Mouse (Mus musculus) brain, embryonic 14.5 days (tissue): ENCODE measurements at regions not wholly inside any gene's neighbourhood (a gene's known extent, or its start where the extent isn't known, plus 50 kb on each side); places are given as distances from the start of the nearest gene placed in this dataset.

Experiments used
- DNase-seq: peaks from one replicate; pipeline ENCODE4 v3.0.0-alpha.2; 2011; ENCODE audit warnings: low read depth
- CTCF ChIP-seq: fragments of 200-500 bp; IDR thresholded peaks from 2 replicates; pipeline ENCODE4 v1.5.1; 2012; ENCODE audit warnings: inconsistent platforms, mild to moderate bottlenecking, moderate library complexity, borderline replicate concordance; ENCODE audit not compliant: insufficient read depth, insufficient read length; ENCODE audit errors: extremely low read depth
- POLR2A ChIP-seq: fragments of 200-500 bp; IDR thresholded peaks from 2 replicates; pipeline ENCODE4 v1.6.1; 2012; ENCODE audit warnings: mild to moderate bottlenecking, inconsistent platforms, borderline replicate concordance; ENCODE audit not compliant: poor library complexity, insufficient read depth, insufficient read length, severe bottlenecking; ENCODE audit errors: extremely low read depth

- TF ChIP-seq POLR2A (no peak), CTCF (no peak)
- DNase-seq: no peak
These were observed 344.7 kb upstream of the Nfe2l3 start for GRCm38 (mm10) chr6:51087806-51088205.

- TF ChIP-seq POLR2A: no peak
- no peak for TF ChIP-seq CTCF
- DNase-seq: no peak
These were observed 343.7 kb upstream of the Nfe2l3 start for GRCm38 (mm10) chr6:51088641-51089372.

GRCm38 (mm10) chr6:51093196-51093595, 339.3 kb upstream of the Nfe2l3 start:
- TF ChIP-seq CTCF: no peak
- DNase-seq: no peak

GRCm38 (mm10) chr6:51094304-51094703, 338.2 kb upstream of the Nfe2l3 start:
- no peak for DNase-seq
- TF ChIP-seq CTCF: no peak
- TF ChIP-seq POLR2A: no peak

GRCm38 (mm10) chr6:51097488-51097887, 335.0 kb upstream of the Nfe2l3 start:
- no peak for DNase-seq
- TF ChIP-seq POLR2A (no peak), CTCF (no peak)

- DNase-seq: no peak
- TF ChIP-seq CTCF: no peak
- no peak for TF ChIP-seq POLR2A
These were observed 332.1 kb upstream of the Nfe2l3 start for GRCm38 (mm10) chr6:51100341-51100740.

- TF ChIP-seq POLR2A (no peak), CTCF (no peak)
- DNase-seq: no peak
These were observed 329.2 kb upstream of the Nfe2l3 start for GRCm38 (mm10) chr6:51103236-51103635.

GRCm38 (mm10) chr6:51104336-51104735, 328.1 kb upstream of the Nfe2l3 start:
- DNase-seq: no peak
- TF ChIP-seq POLR2A (no peak), CTCF (no peak)

GRCm38 (mm10) chr6:51108336-51108956, 324.0 kb upstream of the Nfe2l3 start:
- TF ChIP-seq CTCF (no peak), POLR2A (no peak)
- no peak for DNase-seq

GRCm38 (mm10) chr6:51110596-51110995, 321.9 kb upstream of the Nfe2l3 start:
- DNase-seq: no peak
- TF ChIP-seq POLR2A (no peak), CTCF (no peak)

GRCm38 (mm10) chr6:51114604-51115333, 317.7 kb upstream of the Nfe2l3 start:
- TF ChIP-seq CTCF (no peak), POLR2A (no peak)
- DNase-seq: peak; percentile 79
